In genomic region chr5:135471747-135472146, GRCm38 (mm10) we compare ENCODE assay signal across 18 mouse cellular contexts.
DNase-seq lines count a peak whose midpoint lies in the region; ATAC-seq and TF ChIP-seq lines count a peak whose summit lies in the region.
"Had no signal": no experiment of that assay in that cellular context is flagged by ENCODE, and none has a peak within 500 bp of the region (broad histone marks: within the 10 kb centered on the region; RNA-seq: fewer than 3 reads in every experiment).

No protein-coding gene starts in this region.

- 86% methylated on average over 4 of the region's 4 CpGs for WGBS in lung, postnatal 0 days
- WGBS in hindbrain, embryonic 13.5 days, result 97% methylated on average over 4 of the region's 4 CpGs

- no peak overlapping the region for H3K4me2 ChIP-seq in lung, postnatal 0 days (replicated peaks; ENCODE audit: low read depth, low read length)
- no peak overlapping the region for H3K4me2 ChIP-seq in hindbrain, embryonic 13.5 days
- H3K4me2 ChIP-seq: embryonic facial prominence, embryonic 13.5 days; forebrain, embryonic 12.5 days; heart, embryonic 13.5 days; hindbrain, embryonic 12.5 days had no signal

- H3K4me1 ChIP-seq in lung, postnatal 0 days (ENCODE audit: insufficient read depth, low read depth, low read length), result no peaks in the 10 kb centered on the region
- no peaks in the 10 kb centered on the region for H3K4me1 ChIP-seq in hindbrain, embryonic 13.5 days (replicated peaks)
- H3K4me1 ChIP-seq: forebrain, embryonic 12.5 days; hindbrain, embryonic 12.5 days had no signal

- H3K36me3 ChIP-seq in lung, postnatal 0 days (ENCODE audit: insufficient read depth, low read length), result no peaks in the 10 kb centered on the region; the same call in 1 of the 2 replicates
- peaks cover 15% of the 10 kb centered on the region for H3K36me3 ChIP-seq in hindbrain, embryonic 13.5 days

- TF ChIP-seq CTCF in lung, postnatal 0 days (IDR thresholded peaks at IDR 0.05), result no peak

- DNase-seq in lung, postnatal 0 days (ENCODE audit: low spot score), result peak; percentile 59
- DNase-seq in lung, postnatal 36 days, result no peak
- no peak for DNase-seq in kidney, postnatal 4 days
- no peak for DNase-seq in right cerebral cortex, adult 18-20 months
- DNase-seq: adrenal gland, postnatal 25 days; cerebellum, adult 11 months; cerebellum, adult 8-10 months; cerebellum, postnatal 14 days; gastrocnemius, adult 2 months; gastrocnemius, postnatal 25 days had no signal

- no peak for TF ChIP-seq EP300 in lung, postnatal 0 days (IDR thresholded peaks at IDR 0.05)

- no peak overlapping the region for H3K9ac ChIP-seq in lung, postnatal 0 days (replicated peaks; ENCODE audit: low read depth)
- H3K9ac ChIP-seq in hindbrain, embryonic 13.5 days, result no peak overlapping the region
- H3K9ac ChIP-seq: embryonic facial prominence, embryonic 13.5 days; forebrain, embryonic 12.5 days; heart, embryonic 13.5 days; hindbrain, embryonic 12.5 days had no signal

- H3K4me3 ChIP-seq in lung, postnatal 0 days (ENCODE audit: low read depth, low read length), result no peak overlapping the region
- H3K4me3 ChIP-seq in hindbrain, embryonic 13.5 days, result no peak overlapping the region
- H3K4me3 ChIP-seq: embryonic facial prominence, embryonic 13.5 days; forebrain, embryonic 12.5 days; gastrocnemius, adult 2 months; heart, embryonic 13.5 days; hindbrain, embryonic 12.5 days had no signal

- no peaks in the 10 kb centered on the region for H3K27me3 ChIP-seq in lung, postnatal 0 days (replicated peaks; ENCODE audit: insufficient read depth, low read length)
- H3K27me3 ChIP-seq in hindbrain, embryonic 13.5 days, result no peaks in the 10 kb centered on the region
- H3K27me3 ChIP-seq: embryonic facial prominence, embryonic 13.5 days; forebrain, embryonic 12.5 days; heart, embryonic 13.5 days; hindbrain, embryonic 12.5 days had no signal

- ATAC-seq in lung, postnatal 0 days, result peak; percentile 47; the same call in 1 of the 2 replicates
- ATAC-seq in common myeloid progenitor, adult 5-6 weeks (replicated peaks; ENCODE audit: low read depth, poor library complexity, severe bottlenecking), result peak; percentile 17; the same call in 1 of the 2 replicates
- peak; percentile 46 for ATAC-seq in megakaryocyte, adult 5-6 weeks (ENCODE audit: poor library complexity, severe bottlenecking)
- ATAC-seq in hindbrain, embryonic 13.5 days (ENCODE audit: low FRiP score), result no peak
- ATAC-seq: forebrain, embryonic 16.5 days had no signal

- H3K27ac ChIP-seq in lung, postnatal 0 days (ENCODE audit: low read length), result 0 out of 2 replicates have a peak overlapping the region, but pooled peaks have one; percentile 10
- H3K27ac ChIP-seq in hindbrain, embryonic 13.5 days, result no peak overlapping the region
- H3K27ac ChIP-seq: embryonic facial prominence, embryonic 13.5 days; forebrain, embryonic 12.5 days; gastrocnemius, adult 2 months; heart, embryonic 13.5 days; hindbrain, embryonic 12.5 days had no signal

- no peaks in the 10 kb centered on the region for H3K9me3 ChIP-seq in lung, postnatal 0 days (ENCODE audit: low read length)
- H3K9me3 ChIP-seq in hindbrain, embryonic 13.5 days, result no peaks in the 10 kb centered on the region
- H3K9me3 ChIP-seq: embryonic facial prominence, embryonic 13.5 days; forebrain, embryonic 12.5 days; heart, embryonic 13.5 days; hindbrain, embryonic 12.5 days had no signal
